Mouse (Mus musculus) inflammation-experienced regulatory T-cells, adult 6 months (primary cell): ENCODE measurements around the gene Arl5a. TPM values are rescaled to one million over a fixed set of nuclear protein-coding genes. Genes with fewer than 3 reads are reported as not detected.

ENCODE experiments used
- ATAC-seq: one replicate; pipeline ENCODE4 v1.8.0; 2017
- polyA plus RNA-seq, 3 experiments: library from polyadenylated mRNA; unstranded; fragments of 100-300 nt; shearing (Covaris generic); gene quantifications; one replicate each; pipeline ENCODE4 v1.2.1; 2017

The Arl5a gene
- 10 to 100 TPM; 14.4 to 24.2 (median 19.3) TPM for polyA plus RNA-seq

DNA sequence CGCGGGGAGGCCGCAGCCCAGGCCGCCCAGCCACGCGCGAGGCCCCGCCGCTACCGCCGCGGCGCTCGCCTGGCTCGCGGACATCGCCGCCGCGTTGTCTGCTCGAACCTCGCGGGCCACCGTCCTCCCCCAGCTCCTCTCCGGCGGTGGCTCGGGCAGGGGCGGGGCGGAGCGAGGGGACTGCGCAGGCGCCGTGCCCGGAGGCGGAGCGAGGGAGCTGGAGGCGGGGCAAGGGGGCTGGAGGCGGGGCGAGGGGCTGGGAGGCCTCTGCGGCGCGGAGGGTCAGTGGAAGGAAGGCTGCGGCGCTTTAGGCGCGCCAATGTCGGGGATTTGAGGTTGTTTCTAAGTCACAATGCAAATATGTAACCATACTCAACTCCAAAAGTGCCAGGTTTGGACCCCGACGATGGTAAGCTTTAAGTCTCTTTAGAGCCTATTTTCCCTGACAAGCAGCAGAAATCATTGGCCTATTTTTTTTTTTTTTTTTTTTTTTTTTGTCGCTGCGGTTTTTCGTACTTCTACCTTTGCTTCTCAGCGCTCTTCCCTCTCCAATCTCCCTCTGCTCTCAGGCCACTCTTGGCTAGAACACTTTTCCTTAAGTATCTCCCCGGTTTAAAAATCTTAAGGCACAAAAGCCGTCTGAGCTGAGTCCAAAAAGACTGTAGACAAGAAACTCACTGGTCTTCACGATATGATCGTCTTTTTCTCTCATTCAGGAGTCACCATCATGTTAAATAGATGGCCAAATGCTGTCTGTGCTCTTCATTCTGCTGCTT, at the start of gene Arl5a:
Gene Arl5a, minus strand, starts transcription at position 155 of the 776 bp plus-strand sequence.
- ATAC-seq, result peak; percentile 79

GRCm38 (mm10) chr2:52471545-52472291, 47.0 kb upstream of the Arl5a start:
- ATAC-seq, result no peak

GRCm38 (mm10) chr2:52470044-52470560, 45.4 kb upstream of the Arl5a start:
- no peak for ATAC-seq

GRCm38 (mm10) chr2:52467629-52468028, 42.9 kb upstream of the Arl5a start:
- no peak for ATAC-seq

DNA sequence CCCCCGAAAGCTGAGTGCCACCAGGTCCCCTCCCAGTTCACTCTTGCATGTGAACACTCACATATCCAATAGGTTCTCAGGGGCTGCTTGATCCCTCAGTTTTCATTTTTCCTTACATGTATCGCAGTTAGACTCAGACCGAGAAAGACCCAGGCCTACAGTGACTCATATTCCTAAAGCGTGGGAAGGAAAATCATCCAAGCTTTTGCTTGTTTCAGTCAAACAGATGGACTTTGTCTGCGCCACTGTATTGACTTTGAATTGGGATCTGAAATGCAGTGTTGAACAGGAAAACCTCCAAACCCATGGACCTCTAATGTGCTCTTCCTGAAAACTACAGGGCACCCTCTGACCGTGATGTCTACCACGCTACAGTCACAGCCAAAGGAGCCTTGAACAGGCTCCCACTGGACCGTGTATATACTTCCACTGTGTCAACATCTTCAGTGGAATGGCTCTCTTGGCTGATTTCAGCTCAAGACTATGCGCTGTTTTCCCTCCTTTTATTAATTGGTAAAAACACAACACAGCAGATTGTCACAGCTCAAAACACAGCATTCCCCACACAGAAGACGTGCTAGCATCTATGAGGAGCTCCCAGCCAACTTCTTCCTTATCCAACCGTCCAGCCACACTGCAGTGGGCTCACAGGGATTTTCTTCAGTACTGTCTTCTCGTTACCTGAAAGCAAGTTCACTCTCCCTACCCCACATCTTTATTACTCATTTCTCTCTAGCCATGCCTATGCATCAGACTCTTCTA, 36.7 kb upstream of the Arl5a start:
- ATAC-seq, result no peak

GRCm38 (mm10) chr2:52455606-52456479, 31.1 kb upstream of the Arl5a start:
- ATAC-seq, result no peak

GRCm38 (mm10) chr2:52449818-52450217, 25.1 kb upstream of the Arl5a start:
- no peak for ATAC-seq

DNA sequence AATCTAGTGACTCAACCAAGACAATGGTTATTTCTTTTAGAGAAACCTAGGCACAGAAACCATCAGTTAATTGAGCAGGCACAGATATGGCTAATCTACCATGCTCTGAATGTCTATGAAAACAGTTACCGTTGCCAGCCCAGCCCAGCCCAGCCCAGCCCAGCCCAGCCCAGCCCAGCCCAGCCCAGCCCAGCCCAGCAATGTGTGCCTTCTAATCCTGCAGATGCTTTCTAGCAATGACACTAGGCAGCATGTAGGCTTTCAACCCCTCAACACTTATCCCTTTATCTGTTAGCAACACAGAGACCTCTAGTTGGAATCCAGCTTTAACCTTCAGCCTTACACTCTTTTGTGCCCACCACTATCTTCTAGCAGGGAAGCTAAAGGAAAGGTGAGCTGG, 24.2 kb upstream of the Arl5a start:
- ATAC-seq, result no peak

- ATAC-seq, result no peak
Observed at GRCm38 (mm10) chr2:52446648-52447047, 21.9 kb upstream of the Arl5a start.

GRCm38 (mm10) chr2:52442125-52442524, 17.4 kb upstream of the Arl5a start:
- ATAC-seq, result no peak

DNA sequence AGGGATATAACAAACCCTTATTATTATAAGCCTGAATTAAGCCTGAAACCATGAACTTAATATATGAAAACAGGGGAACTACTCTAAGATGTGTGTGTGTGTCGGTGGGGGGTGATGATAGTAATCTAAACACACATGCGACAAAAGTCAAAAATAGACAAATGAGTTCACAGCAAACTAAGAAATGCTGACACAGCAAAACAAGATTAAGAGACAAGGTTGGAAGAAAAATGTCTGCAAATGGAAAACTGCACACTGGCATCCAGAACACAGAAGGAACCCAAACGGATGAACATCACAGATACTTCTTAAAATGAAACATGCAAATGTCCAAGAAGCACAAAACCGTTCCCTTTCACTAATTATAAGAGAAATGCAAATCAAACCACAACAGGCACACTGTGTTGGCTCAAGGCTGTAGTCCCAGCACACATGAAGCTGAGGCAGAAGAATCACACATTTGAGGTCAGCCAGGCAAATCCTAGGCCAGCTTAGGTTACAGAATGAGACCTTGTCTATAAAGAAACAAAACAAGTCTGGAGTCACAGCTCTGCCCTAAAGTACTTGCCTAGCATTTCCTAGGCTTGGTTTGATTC, 15.8 kb upstream of the Arl5a start:
- no peak for ATAC-seq

GRCm38 (mm10) chr2:52438437-52438836, 13.7 kb upstream of the Arl5a start:
- no peak for ATAC-seq

GRCm38 (mm10) chr2:52438013-52438412, 13.3 kb upstream of the Arl5a start:
- ATAC-seq, result no peak

DNA sequence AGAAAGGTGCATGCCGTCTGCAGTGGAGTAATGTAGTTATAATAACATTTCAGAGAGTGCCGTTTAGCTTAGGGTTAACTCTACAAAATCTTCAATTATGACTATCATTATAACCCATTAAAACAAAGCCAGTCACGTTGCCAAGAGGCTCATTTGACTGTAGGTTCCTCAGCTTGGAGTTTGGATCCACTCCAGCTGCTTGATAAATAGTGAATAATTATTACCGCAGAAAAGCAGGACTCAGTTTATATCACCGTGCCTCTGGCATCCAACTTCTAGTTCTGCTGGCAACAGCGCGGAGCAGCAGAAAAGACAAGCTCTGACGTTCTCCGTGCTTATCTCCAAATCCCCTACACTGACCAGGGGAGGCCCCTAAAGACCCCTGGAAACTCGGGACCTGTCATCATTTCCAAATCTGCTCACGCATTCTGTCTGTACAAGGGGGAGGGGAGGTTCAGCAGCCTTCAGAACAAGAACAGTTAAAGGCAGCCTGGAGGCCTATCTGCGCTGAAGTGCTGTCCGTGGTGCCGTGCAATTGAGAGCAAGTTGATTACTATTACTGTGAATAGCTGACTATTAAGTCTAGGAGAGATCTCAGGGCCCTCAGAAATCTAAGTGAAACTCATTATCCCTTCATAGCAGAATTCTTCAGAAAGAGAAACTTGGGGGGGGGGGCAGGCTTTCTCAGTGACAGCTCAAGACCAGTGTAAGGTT, 11.4 kb upstream of the Arl5a start:
- no peak for ATAC-seq

GRCm38 (mm10) chr2:52433365-52433764, 8.7 kb upstream of the Arl5a start:
- ATAC-seq, result no peak

DNA sequence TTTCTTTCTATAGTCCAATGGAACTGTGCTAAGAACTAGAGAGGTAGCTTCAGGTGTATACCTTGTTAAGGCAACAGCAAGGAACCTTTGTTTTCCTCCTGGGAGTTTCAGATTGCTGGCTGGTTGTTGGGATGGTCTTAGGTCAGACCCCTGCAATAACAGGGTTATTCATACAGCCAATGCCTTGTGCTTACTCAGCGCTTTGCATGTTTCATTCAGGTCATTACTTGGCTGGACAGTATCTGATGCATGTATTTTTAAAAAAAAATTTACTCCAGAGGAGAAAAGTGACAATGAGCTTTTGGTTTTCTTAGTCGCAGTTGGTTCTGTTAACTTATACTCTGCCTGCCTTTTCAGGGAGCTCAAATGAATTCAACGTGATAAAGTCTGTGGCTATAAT, 2.7 kb upstream of the Arl5a start:
- ATAC-seq, result no peak

DNA sequence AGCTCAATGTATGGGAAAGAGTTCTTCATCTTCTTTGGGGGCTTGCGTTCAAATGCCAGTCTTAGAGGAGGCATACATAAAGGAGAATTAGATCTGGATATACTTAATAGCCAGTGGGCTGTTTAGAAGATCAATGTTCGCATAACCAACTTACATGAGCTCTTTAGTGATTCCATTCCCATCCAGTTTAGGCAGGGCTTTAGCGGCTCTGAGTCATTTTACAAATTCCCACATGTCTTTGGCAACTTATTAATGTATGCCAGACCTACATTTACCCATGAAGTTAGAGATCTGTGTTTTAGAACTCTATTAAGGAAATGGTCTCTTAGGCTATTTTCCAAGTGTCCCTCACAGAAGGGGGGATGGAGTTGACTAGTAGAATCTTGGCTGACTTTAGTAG, 1.3 kb upstream of the Arl5a start:
- ATAC-seq, result no peak

- no peak for ATAC-seq
Observed at GRCm38 (mm10) chr2:52425523-52425795, 758 bp upstream of the Arl5a start.

GRCm38 (mm10) chr2:52424248-52424728, 413 bp downstream of the Arl5a start:
- peak; percentile 51 for ATAC-seq

GRCm38 (mm10) chr2:52423611-52424247, 972 bp downstream of the Arl5a start:
- no peak for ATAC-seq
